Comparison of ENCODE assay signal across 24 mouse cellular contexts in genomic region chr8:90834321-90834672, GRCm38 (mm10). TPM values are rescaled to one million over a fixed set of nuclear protein-coding genes. Genes with fewer than 3 reads are reported as not detected.
DNase-seq lines count a peak whose midpoint lies in the region; ATAC-seq and TF ChIP-seq lines count a peak whose summit lies in the region.
"Had no signal": no experiment of that assay in that cellular context is flagged by ENCODE, and none has a peak within 500 bp of the region (broad histone marks: within the 10 kb centered on the region; RNA-seq: fewer than 3 reads in every experiment).

No protein-coding gene starts in this region.

- WGBS in liver, adult 2 months, result 85% methylated on average over 3 of the region's 3 CpGs
- 59% methylated on average over 3 of the region's 3 CpGs for WGBS in liver, embryonic 12.5 days (ENCODE audit: insufficient replicate concordance)
- WGBS in intestine, embryonic 15.5 days, result 70% methylated on average over 3 of the region's 3 CpGs

- peaks cover 9% of the 10 kb centered on the region; the same call in 1 of the 2 replicates for H3K79me2 ChIP-seq in liver, adult 2 months (ENCODE audit: control insufficient read depth, insufficient read depth, low read length)

- no peak for TF ChIP-seq CTCF in liver, adult 2 months (IDR thresholded peaks at IDR 0.05; ENCODE audit: low read depth, low read length)

- no peaks in the 10 kb centered on the region for H3K27me3 ChIP-seq in liver, adult 2 months (ENCODE audit: control insufficient read depth, insufficient read depth, low read length)
- no peaks in the 10 kb centered on the region for H3K27me3 ChIP-seq in liver, embryonic 12.5 days (replicated peaks)
- no peaks in the 10 kb centered on the region for H3K27me3 ChIP-seq in intestine, embryonic 15.5 days (replicated peaks)
- H3K27me3 ChIP-seq: embryonic facial prominence, embryonic 12.5 days; forebrain, embryonic 12.5 days; heart, embryonic 12.5 days; limb, embryonic 13.5 days; liver, embryonic 15.5 days; midbrain, embryonic 13.5 days; neural tube, embryonic 12.5 days had no signal

- DNase-seq in liver, adult 2 months (ENCODE audit: extremely low read depth, low read depth, low spot score), result no peak
- DNase-seq in left cerebral cortex, adult 9 months (ENCODE audit: low spot score in 2 of 2), result no peak
- DNase-seq in urinary bladder, postnatal 10 days (ENCODE audit: low spot score), result no peak
- DNase-seq: adrenal gland, postnatal 36 days; cerebellum, adult 11-12 months; cerebellum, postnatal 14 days; gastrocnemius, postnatal 10 days; kidney, adult 18-20 months; right cerebral cortex, postnatal 25 days; spleen, adult 18-20 months had no signal

- no peak overlapping the region for H3K4me2 ChIP-seq in liver, embryonic 12.5 days
- no peak overlapping the region for H3K4me2 ChIP-seq in intestine, embryonic 15.5 days (replicated peaks)
- H3K4me2 ChIP-seq: embryonic facial prominence, embryonic 12.5 days; forebrain, embryonic 12.5 days; heart, embryonic 12.5 days; limb, embryonic 13.5 days; liver, embryonic 15.5 days; midbrain, embryonic 13.5 days; neural tube, embryonic 12.5 days had no signal

- H3K36me3 ChIP-seq in liver, adult 2 months (ENCODE audit: control insufficient read depth, insufficient read depth, low read length), result no peaks in the 10 kb centered on the region
- no peaks in the 10 kb centered on the region for H3K36me3 ChIP-seq in liver, embryonic 12.5 days
- H3K36me3 ChIP-seq in intestine, embryonic 15.5 days, result no peaks in the 10 kb centered on the region
- H3K36me3 ChIP-seq: embryonic facial prominence, embryonic 12.5 days; forebrain, embryonic 12.5 days; heart, embryonic 12.5 days; limb, embryonic 13.5 days; liver, embryonic 15.5 days; midbrain, embryonic 13.5 days; neural tube, embryonic 12.5 days had no signal

- peaks cover 33% of the 10 kb centered on the region for H3K4me1 ChIP-seq in liver, adult 2 months (ENCODE audit: control insufficient read depth, insufficient read depth, low read length)
- peaks cover 10% of the 10 kb centered on the region for H3K4me1 ChIP-seq in liver, embryonic 12.5 days
- H3K4me1 ChIP-seq in brown adipose tissue, adult 24 weeks (ENCODE audit: control insufficient read depth, insufficient read depth, insufficient read length, low read length), result peaks cover 27% of the 10 kb centered on the region
- H3K4me1 ChIP-seq in intestine, embryonic 15.5 days (replicated peaks), result 0 out of 2 replicates have a peak, but pooled peaks cover 2% of the 10 kb centered on the region

- H3K27ac ChIP-seq in liver, adult 2 months (replicated peaks; ENCODE audit: insufficient read depth, low read depth, low read length), result peak overlapping the region; percentile 29
- no peak overlapping the region for H3K27ac ChIP-seq in liver, embryonic 12.5 days
- peak overlapping the region; percentile 71 for H3K27ac ChIP-seq in brown adipose tissue, adult 24 weeks (replicated peaks; ENCODE audit: low read depth, low read length)
- no peak overlapping the region for H3K27ac ChIP-seq in intestine, embryonic 15.5 days
- H3K27ac ChIP-seq: embryonic facial prominence, embryonic 12.5 days; forebrain, embryonic 12.5 days; layer of hippocampus, adult 2 months; limb, embryonic 13.5 days; liver, embryonic 15.5 days; midbrain, embryonic 13.5 days; neural tube, embryonic 12.5 days had no signal

- H3K9me3 ChIP-seq in liver, embryonic 12.5 days (replicated peaks), result no peaks in the 10 kb centered on the region
- H3K9me3 ChIP-seq in intestine, embryonic 15.5 days, result no peaks in the 10 kb centered on the region
- H3K9me3 ChIP-seq: embryonic facial prominence, embryonic 12.5 days; forebrain, embryonic 12.5 days; heart, embryonic 12.5 days; limb, embryonic 13.5 days; liver, embryonic 15.5 days; midbrain, embryonic 13.5 days; neural tube, embryonic 12.5 days had no signal

- TF ChIP-seq POLR2A in liver, adult 2 months (IDR thresholded peaks at IDR 0.05; ENCODE audit: extremely low read depth, insufficient read depth, low read length), result no peak

- no peak overlapping the region for H3K4me3 ChIP-seq in liver, adult 2 months (ENCODE audit: insufficient read depth, low read depth, low read length)
- H3K4me3 ChIP-seq in liver, embryonic 12.5 days, result no peak overlapping the region
- no peak overlapping the region for H3K4me3 ChIP-seq in brown adipose tissue, adult 24 weeks (ENCODE audit: insufficient read depth, low read depth, low read length)
- no peak overlapping the region for H3K4me3 ChIP-seq in intestine, embryonic 15.5 days (replicated peaks)
- H3K4me3 ChIP-seq: embryonic facial prominence, embryonic 12.5 days; forebrain, embryonic 12.5 days; heart, embryonic 12.5 days; layer of hippocampus, adult 2 months; limb, embryonic 13.5 days; liver, embryonic 15.5 days; midbrain, embryonic 13.5 days; neural tube, embryonic 12.5 days had no signal

- H3K9ac ChIP-seq in liver, adult 2 months (ENCODE audit: low read depth, low read length), result no peak overlapping the region
- no peak overlapping the region for H3K9ac ChIP-seq in liver, embryonic 12.5 days
- no peak overlapping the region for H3K9ac ChIP-seq in intestine, embryonic 15.5 days
- H3K9ac ChIP-seq: embryonic facial prominence, embryonic 12.5 days; forebrain, embryonic 12.5 days; heart, embryonic 12.5 days; limb, embryonic 13.5 days; liver, embryonic 15.5 days; midbrain, embryonic 13.5 days; neural tube, embryonic 12.5 days had no signal

- no peak for ATAC-seq in liver, embryonic 12.5 days
- ATAC-seq in megakaryocyte, adult 5-6 weeks (ENCODE audit: poor library complexity, severe bottlenecking), result 0 out of 2 replicates have a peak, but pooled peaks have one; percentile 20
- no peak for ATAC-seq in intestine, embryonic 15.5 days
- ATAC-seq: midbrain, embryonic 13.5 days had no signal

RNA-seq across cellular contexts. Expression of gene Chd9, which starts 6.1 kb away (rescaled TPM):
- 42.3 and 63.2 TPM in 2 replicates for total RNA-seq in liver, adult 2 months (2014; rRNA removed)
- 51.6 and 88.2 TPM in 2 replicates for polyA plus RNA-seq in liver, adult 2 months (2012; rRNA removed)
- 15.2 and 15.7 TPM in 2 replicates for polyA plus RNA-seq in liver, embryonic 12.5 days (2016; fragmentation: Nextera tagmentation; extraction: Ambion mirVana)
- polyA plus RNA-seq in brown adipose tissue, adult 24 weeks (2012; ENCODE audit: insufficient read depth, insufficient read length, missing spikeins), result 33.4 and 36.3 TPM in 2 replicates
- total RNA-seq in megakaryocyte, adult 5-6 weeks (2015), result 91.1 and 104 TPM in 2 replicates
- total RNA-seq in megakaryocyte, adult 5-6 weeks (2017), result 39.0 and 45.6 TPM in 2 replicates
- 154 and 226 TPM in 2 replicates for polyA plus RNA-seq in intestine, embryonic 15.5 days (2015; fragmentation: Nextera tagmentation; extraction: Ambion mirVana)

RNA-seq across cellular contexts. Expression of gene Gm19935, which starts 17.1 kb away (rescaled TPM):
- 0.09 TPM in 1 of 2 replicates, not detected in the other for total RNA-seq in liver, adult 2 months (2014; rRNA removed)
- not detected in 2 replicates for polyA plus RNA-seq in liver, adult 2 months (2012; rRNA removed)
- not detected in 2 replicates for polyA plus RNA-seq in liver, embryonic 12.5 days (2016; fragmentation: Nextera tagmentation; extraction: Ambion mirVana)
- not detected in 2 replicates for polyA plus RNA-seq in brown adipose tissue, adult 24 weeks (2012; ENCODE audit: insufficient read depth, insufficient read length, missing spikeins)
- not detected in 2 replicates for total RNA-seq in megakaryocyte, adult 5-6 weeks (2015)
- not detected in 2 replicates for total RNA-seq in megakaryocyte, adult 5-6 weeks (2017)
- polyA plus RNA-seq in intestine, embryonic 15.5 days (2015; fragmentation: Nextera tagmentation; extraction: Ambion mirVana), result 0.15 and 0.23 TPM in 2 replicates
- total RNA-seq: adrenal gland, postnatal 36 days; gastrocnemius, postnatal 10 days; heart, postnatal 10 days had no signal
- polyA plus RNA-seq: embryonic facial prominence, embryonic 12.5 days; forebrain, embryonic 12.5 days; heart, embryonic 12.5 days; limb, embryonic 13.5 days; liver, embryonic 15.5 days; macrophage; midbrain, embryonic 13.5 days had no signal

Comparison
In these comparisons a context has a peak if more than half of its experiments do, and no peak if none do; other contexts are left out.
1. H3K27ac ChIP-seq: peak in liver, adult 2 months (single experiment) and brown adipose tissue, adult 24 weeks (single experiment); none in liver, embryonic 12.5 days (single experiment) and intestine, embryonic 15.5 days (single experiment).